Mouse (Mus musculus): ENCODE data around the gene Spic. TPM values are rescaled to one million over a fixed set of nuclear protein-coding genes. Genes with fewer than 3 reads are reported as not detected.
A peak's percentile ranks its signal among the peaks of the same experiment; 100 is the strongest.

The Spic gene
- 1.5 TPM in 1 of 2 replicates, not detected in the other for total RNA-seq (2014; fragmentation: Nextera tagmentation)
- total RNA-seq (2017): 0.61 TPM in 1 of 2 replicates, not detected in the other

GRCm38 (mm10) chr10:88684925-88685324, at the start of gene Spic:
Gene Spic, minus strand, starts transcription at chr10:88685015.
- no peak for ATAC-seq (replicated peaks; ENCODE audit: low FRiP score, low TSS enrichment, poor library complexity, severe bottlenecking)

- ATAC-seq (replicated peaks; ENCODE audit: low FRiP score, low TSS enrichment, poor library complexity, severe bottlenecking): peak; percentile 77
Observed at GRCm38 (mm10) chr10:88732309-88732622, 47.5 kb upstream of the Spic start.

- ATAC-seq (replicated peaks; ENCODE audit: low FRiP score, low TSS enrichment, poor library complexity, severe bottlenecking): peak; percentile 34
Observed at GRCm38 (mm10) chr10:88731496-88732308, 46.9 kb upstream of the Spic start.

- ATAC-seq (replicated peaks; ENCODE audit: low FRiP score, low TSS enrichment, poor library complexity, severe bottlenecking): peak; percentile 86
Observed at GRCm38 (mm10) chr10:88730571-88731495, 46.0 kb upstream of the Spic start, which contains the start of gene Arl1. Gene Arl1, plus strand, starts transcription at chr10:88730858.

GRCm38 (mm10) chr10:88728166-88728565, 43.4 kb upstream of the Spic start:
- no peak for ATAC-seq (replicated peaks; ENCODE audit: low FRiP score, low TSS enrichment, poor library complexity, severe bottlenecking)

- peak; percentile 42 for ATAC-seq (replicated peaks; ENCODE audit: low FRiP score, low TSS enrichment, poor library complexity, severe bottlenecking)
Observed at GRCm38 (mm10) chr10:88727128-88727527, 42.3 kb upstream of the Spic start.

- ATAC-seq (replicated peaks; ENCODE audit: low FRiP score, low TSS enrichment, poor library complexity, severe bottlenecking): 0 out of 2 replicates have a peak, but pooled peaks have one; percentile 64
Observed at GRCm38 (mm10) chr10:88725343-88725742, 40.5 kb upstream of the Spic start.

GRCm38 (mm10) chr10:88719618-88720017, 34.8 kb upstream of the Spic start:
- ATAC-seq (replicated peaks; ENCODE audit: low FRiP score, low TSS enrichment, poor library complexity, severe bottlenecking): no peak

GRCm38 (mm10) chr10:88717756-88718025, 32.9 kb upstream of the Spic start:
- ATAC-seq (replicated peaks; ENCODE audit: low FRiP score, low TSS enrichment, poor library complexity, severe bottlenecking): no peak

- no peak for ATAC-seq (replicated peaks; ENCODE audit: low FRiP score, low TSS enrichment, poor library complexity, severe bottlenecking)
Observed at GRCm38 (mm10) chr10:88716986-88717755, 32.4 kb upstream of the Spic start.

GRCm38 (mm10) chr10:88715621-88716020, 30.8 kb upstream of the Spic start:
- no peak for ATAC-seq (replicated peaks; ENCODE audit: low FRiP score, low TSS enrichment, poor library complexity, severe bottlenecking)

- no peak for ATAC-seq (replicated peaks; ENCODE audit: low FRiP score, low TSS enrichment, poor library complexity, severe bottlenecking)
Observed at GRCm38 (mm10) chr10:88714744-88715143, 29.9 kb upstream of the Spic start.

GRCm38 (mm10) chr10:88712359-88712758, 27.5 kb upstream of the Spic start:
- no peak for ATAC-seq (replicated peaks; ENCODE audit: low FRiP score, low TSS enrichment, poor library complexity, severe bottlenecking)

- no peak for ATAC-seq (replicated peaks; ENCODE audit: low FRiP score, low TSS enrichment, poor library complexity, severe bottlenecking)
Observed at GRCm38 (mm10) chr10:88708671-88709523, 24.1 kb upstream of the Spic start.

GRCm38 (mm10) chr10:88700938-88701337, 16.1 kb upstream of the Spic start:
- ATAC-seq (replicated peaks; ENCODE audit: low FRiP score, low TSS enrichment, poor library complexity, severe bottlenecking): no peak

GRCm38 (mm10) chr10:88682904-88683563, 1.8 kb downstream of the Spic start:
- no peak for ATAC-seq (replicated peaks; ENCODE audit: low FRiP score, low TSS enrichment, poor library complexity, severe bottlenecking)

- no peak for ATAC-seq (replicated peaks; ENCODE audit: low FRiP score, low TSS enrichment, poor library complexity, severe bottlenecking)
Observed at GRCm38 (mm10) chr10:88672825-88673224, 12.0 kb downstream of the Spic start.

- no peak for ATAC-seq (replicated peaks; ENCODE audit: low FRiP score, low TSS enrichment, poor library complexity, severe bottlenecking)
Observed at GRCm38 (mm10) chr10:88672123-88672522, 12.7 kb downstream of the Spic start.

All from megakaryocyte-erythroid progenitor cell, adult 5-6 weeks (primary cell).